Mouse (Mus musculus) ES-E14 (cell line): ENCODE data around the gene Mpst.

Source experiments
- CHD2 ChIP-seq: IDR thresholded peaks from 2 replicates; pipeline ENCODE4 v1.6.1; 2014; ENCODE audit warnings: mild to moderate bottlenecking, low read depth, low read length, inconsistent platforms
- MAFK ChIP-seq: IDR thresholded peaks from 2 replicates; pipeline ENCODE4 v1.6.1; 2014; ENCODE audit warnings: mild to moderate bottlenecking, low read depth, low read length, inconsistent platforms; ENCODE audit not compliant: insufficient read depth
- ZC3H11A ChIP-seq: IDR thresholded peaks from 2 replicates; pipeline ENCODE4 v1.6.1; 2012; ENCODE audit warnings: low read depth, mild to moderate bottlenecking, inconsistent platforms, low read length, borderline replicate concordance
- ZNF384 ChIP-seq: IDR thresholded peaks from 2 replicates; pipeline ENCODE4 v1.6.1; 2012; ENCODE audit warnings: low read depth, low read length, inconsistent platforms

- TF ChIP-seq CHD2 = no peak
- no peak for TF ChIP-seq MAFK
- no peak for TF ChIP-seq ZC3H11A
- no peak for TF ChIP-seq ZNF384
These were observed 33.4 kb upstream of the Mpst start for GRCm38 (mm10) chr15:78372796-78373195.
